Mouse (Mus musculus) Muller cell, postnatal 12 days (primary cell): ENCODE data around the gene Smap2.

Experiments used
- DNase-seq: peaks from one replicate; pipeline ENCODE4 v3.0.0-alpha.2; 2015; ENCODE audit errors: inconsistent ontology term

Smap2 gene

DNA sequence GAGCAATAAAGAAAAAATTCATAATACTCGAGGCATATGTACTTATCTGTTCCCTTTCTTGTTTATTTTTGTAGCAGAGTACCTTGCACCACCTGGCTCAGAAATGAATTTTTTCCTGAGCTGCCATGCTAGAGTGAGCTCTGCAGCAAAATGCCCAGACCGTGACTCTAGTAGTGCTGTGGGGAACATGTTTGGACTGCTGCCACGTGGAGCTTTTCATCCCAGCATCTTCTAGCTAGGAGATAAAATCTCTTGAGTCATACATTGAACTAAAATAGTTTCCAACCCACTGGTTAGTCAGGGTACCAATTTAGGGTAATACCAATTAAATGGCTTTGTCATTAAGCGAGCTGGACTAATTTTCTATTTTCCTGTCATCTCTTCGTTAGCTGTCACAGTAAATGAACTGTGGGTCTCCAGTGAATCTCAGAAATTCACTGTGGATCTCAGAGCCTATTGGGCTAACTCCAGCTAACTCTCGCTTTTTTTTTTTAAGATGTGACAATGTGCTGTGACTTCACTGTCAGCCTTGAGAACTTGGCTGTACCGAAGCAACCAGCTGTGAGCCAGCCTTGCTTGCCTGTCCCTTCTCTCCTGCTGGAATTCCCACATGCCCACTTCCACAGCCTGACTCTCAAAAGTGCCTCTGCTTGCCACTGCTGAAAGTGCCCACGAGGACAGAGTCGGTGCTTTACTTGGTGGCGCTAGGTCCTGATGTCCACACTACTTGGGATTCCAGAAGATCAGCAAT, 3.2 kb upstream of the Smap2 start:
- DNase-seq: peak; percentile 94

DNA sequence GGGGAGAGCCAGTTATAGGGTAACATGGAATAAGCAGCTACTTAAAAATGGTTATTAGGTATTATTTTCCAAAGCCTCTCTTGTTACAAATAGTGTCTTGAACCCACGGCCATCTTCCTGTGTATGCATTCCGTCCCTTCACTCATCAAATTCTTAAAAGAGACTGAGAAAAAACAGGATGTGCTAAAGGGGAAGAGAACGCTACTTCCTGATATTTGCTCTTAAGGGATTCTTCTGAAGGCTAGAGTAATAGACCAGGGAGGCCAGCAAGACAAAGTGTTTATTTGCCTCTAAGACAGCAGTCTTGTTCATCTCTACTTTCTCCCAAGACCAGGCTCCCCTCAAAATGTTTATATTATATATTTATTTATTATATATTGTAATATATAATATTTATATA, 1.2 kb upstream of the Smap2 start:
- no peak for DNase-seq

DNA sequence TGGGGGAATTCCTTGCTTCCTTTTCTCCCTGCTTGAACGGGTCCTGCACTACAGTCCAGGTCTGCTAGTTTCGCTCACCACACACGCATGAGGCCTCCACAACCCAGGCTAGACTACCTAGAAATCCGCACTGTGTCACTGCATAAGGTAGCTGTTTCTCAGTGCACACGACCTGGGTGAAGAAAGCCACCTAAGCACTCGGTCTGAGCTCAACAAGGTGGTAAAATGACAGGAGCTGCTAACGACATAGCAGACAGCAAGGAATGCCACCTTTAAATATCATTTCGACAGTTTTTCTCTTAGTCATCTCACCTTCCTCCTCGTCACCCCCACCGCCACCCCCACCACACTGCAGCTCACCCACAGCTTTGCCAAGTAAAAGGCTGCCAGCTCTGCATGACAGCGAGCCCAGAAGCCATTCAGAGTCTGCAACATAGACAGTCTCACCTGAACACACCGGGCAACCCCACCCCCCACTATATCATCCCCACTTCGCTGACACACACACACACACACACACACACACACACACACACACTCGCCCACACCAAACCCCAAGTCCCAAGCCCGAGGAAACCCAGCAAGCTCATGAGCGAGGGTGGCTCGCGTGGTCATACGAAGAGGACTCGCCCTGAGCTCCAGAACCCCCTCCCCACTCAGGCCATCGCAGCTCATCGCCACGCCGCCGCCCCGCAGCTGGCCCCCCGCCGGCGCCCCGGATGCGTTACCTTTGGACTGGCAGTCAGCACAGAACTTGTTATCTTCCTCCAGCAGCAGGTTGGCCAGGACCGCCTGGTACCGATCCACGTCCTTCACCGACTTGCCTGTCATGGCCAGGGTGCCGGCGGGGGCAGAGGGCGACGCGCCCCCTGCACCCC, 787 bp downstream of the Smap2 start:
- DNase-seq: no peak

- DNase-seq: no peak
These were observed 1.8 kb downstream of the Smap2 start for GRCm38 (mm10) chr4:121015268-121015659.

DNA sequence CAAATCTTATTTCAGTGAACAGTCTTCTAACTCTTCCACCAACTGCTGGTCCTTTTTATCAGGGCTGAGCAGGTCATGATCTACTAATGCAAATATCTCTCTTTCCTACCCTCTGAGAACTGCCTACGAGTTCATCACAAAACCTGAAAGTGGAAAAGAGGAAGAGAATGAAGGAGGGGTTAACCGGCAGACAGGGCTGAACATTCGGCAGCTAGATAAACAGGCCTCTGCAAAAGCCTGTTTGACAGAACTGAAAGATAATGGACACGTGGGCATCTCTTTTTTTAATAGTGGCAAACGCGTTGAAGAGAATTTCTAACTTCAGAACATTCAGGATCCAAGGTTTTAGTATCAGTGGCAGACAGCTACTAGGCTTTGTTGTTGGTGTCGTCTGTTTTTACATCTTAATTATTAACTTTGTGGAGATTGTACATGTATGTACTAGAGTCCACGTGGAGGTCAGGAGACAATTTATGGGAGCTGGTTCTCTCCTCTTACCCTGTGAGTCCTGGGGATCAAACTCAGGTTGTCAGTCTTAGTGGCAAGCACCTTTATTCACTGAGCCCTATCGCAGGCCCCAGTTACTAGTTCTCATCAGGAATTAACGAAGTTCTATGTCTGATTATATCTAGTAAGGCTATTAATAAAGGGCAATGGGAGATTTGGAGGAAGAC, 2.3 kb downstream of the Smap2 start:
- no peak for DNase-seq

- DNase-seq: no peak
These were observed 6.1 kb downstream of the Smap2 start for GRCm38 (mm10) chr4:121010770-121011549.

DNA sequence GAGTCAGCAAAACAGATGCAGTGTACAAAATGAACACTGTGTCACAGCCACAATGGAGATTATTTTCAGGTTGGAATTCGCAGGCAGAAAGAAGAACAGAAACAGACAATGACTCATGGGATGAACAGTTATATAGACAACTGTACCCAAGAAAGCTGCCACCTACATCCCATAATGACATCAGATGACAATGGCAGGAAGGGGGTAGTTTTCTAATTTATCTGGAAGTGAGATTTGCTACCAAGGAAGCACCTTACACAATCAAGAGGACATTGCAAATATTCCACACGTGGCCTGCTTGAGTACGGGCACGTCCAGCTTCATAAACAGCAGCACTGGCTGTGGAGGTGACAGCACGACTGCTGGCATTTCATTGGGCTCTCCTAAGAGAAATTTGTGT, 7.9 kb downstream of the Smap2 start:
- peak; percentile 35 for DNase-seq

- no peak for DNase-seq
These were observed 8.8 kb downstream of the Smap2 start for GRCm38 (mm10) chr4:121008071-121008745.

DNA sequence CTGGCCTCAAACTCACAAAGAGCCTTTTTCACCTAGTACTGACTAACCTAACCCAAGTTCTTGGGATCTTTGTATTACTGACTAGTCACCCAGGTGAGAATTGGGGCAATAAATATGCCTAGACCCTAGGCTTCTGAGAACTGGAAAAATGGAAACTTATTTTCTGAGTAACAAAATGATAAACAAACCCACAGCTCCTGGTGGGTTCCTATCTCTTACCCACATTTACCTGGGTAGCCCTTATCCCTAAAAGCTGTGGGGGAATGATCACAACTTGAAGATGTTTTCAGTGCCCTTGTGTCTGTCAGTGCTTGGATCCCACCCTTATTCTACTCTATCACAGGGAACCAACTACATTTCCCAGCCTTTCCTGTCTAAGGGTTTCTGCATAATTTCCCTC, 10.0 kb downstream of the Smap2 start:
- DNase-seq: no peak

GRCm38 (mm10) chr4:121004679-121005078, 12.4 kb downstream of the Smap2 start:
- no peak for DNase-seq

GRCm38 (mm10) chr4:121003611-121004091, 13.4 kb downstream of the Smap2 start:
- peak; percentile 62 for DNase-seq

- peak; percentile 86 for DNase-seq
These were observed 14.5 kb downstream of the Smap2 start for GRCm38 (mm10) chr4:121002400-121003171.

GRCm38 (mm10) chr4:121001659-121002058, 15.4 kb downstream of the Smap2 start:
- DNase-seq: no peak

GRCm38 (mm10) chr4:121001042-121001441, 16.0 kb downstream of the Smap2 start:
- no peak for DNase-seq

DNA sequence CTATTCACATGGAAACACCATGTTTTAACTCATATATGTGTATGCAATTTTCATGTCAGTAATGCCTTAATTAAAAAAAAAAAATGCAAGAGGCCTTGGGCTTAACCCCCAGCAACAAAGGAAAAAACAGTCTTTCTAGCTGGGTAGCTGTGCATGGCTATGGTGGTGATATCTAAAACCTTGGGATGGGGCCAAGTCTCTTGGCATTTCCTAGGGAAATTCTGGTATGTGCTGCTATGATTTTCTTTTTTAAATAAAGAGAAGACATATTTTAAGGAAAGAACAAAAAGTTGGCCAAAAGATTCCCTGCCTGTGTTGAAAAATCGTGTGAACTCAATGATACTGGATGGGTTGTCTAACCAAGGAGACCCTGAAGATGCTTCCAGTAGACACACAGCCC, 21.1 kb downstream of the Smap2 start:
- no peak for DNase-seq

- no peak for DNase-seq
These were observed 24.0 kb downstream of the Smap2 start for GRCm38 (mm10) chr4:120993025-120993424.

DNA sequence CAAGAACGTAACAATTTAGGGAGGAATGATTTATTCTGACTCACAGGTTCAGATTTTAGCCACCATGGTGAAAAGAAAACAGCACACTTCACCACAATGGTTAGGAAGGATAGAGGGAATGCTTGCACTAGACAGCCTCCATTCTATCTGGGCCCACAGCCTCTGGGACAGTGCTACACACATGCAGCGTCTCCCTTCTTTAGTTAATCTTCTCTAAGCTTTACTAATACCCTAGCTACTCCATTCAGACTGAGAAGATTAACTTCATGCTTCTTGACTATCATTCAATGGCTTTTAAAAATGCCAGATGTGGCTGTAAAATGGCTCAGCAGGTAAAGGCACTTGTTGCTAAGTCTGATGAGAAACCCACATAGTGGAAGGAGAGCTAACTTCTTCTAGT, 24.8 kb downstream of the Smap2 start:
- no peak for DNase-seq

GRCm38 (mm10) chr4:120987319-120987718, 29.7 kb downstream of the Smap2 start:
- DNase-seq: no peak

- DNase-seq: no peak
These were observed 30.6 kb downstream of the Smap2 start for GRCm38 (mm10) chr4:120986446-120986845.

GRCm38 (mm10) chr4:120978221-120978620, 38.8 kb downstream of the Smap2 start:
- no peak for DNase-seq
